Mouse (Mus musculus) testis, adult 2 months (tissue): ENCODE results near the gene Gpr146.
"Not testable (repeated sequence)": the region's sequence is repeated elsewhere in the genome, so short reads cannot be mapped to it uniquely, and the experiment has no call there.

Source experiments
- CTCF ChIP-seq: fragments of 200-500 bp; IDR thresholded peaks from 2 replicates; pipeline ENCODE4 v1.5.1; 2012; ENCODE audit warnings: low read depth, mild to moderate bottlenecking, inconsistent platforms, low read length, moderate library complexity; ENCODE audit not compliant: control insufficient read depth, insufficient read depth, insufficient replicate concordance
- POLR2A ChIP-seq: fragments of 200-500 bp; IDR thresholded peaks from 2 replicates; pipeline ENCODE4 v1.6.1; 2012; ENCODE audit warnings: low read depth, mild to moderate bottlenecking, inconsistent platforms, low read length, moderate library complexity; ENCODE audit not compliant: control insufficient read depth

DNA sequence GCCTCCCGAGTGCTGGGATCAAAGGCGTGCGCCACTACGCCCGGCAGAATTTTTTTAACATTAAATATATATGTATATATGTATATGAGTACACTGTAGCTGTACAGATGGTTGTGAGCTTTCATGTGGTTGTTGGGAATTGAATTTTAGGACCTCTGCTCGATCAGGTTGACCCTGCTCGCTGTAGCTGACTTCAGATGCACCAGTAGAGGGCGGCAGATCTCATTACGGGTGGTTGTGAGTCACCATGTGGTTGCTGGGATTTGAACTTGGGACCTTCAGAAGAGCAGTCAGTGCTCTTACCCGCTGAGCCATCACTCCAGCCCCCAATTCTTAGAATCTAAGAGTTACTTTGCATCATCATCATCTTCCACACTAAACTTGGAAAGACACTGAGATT lies 43.1 kb upstream of the Gpr146 start:
- TF ChIP-seq POLR2A, CTCF: not testable (repeated sequence)
